Mouse (Mus musculus): ENCODE data around the gene Sap25. TPM values are rescaled to one million over a fixed set of nuclear protein-coding genes. Genes with fewer than 3 reads are reported as not detected.

Sap25 gene
- polyA plus RNA-seq (2016; fragmentation: Nextera tagmentation; extraction: Ambion mirVana), result 8.0 and 9.7 TPM in 2 replicates

DNA sequence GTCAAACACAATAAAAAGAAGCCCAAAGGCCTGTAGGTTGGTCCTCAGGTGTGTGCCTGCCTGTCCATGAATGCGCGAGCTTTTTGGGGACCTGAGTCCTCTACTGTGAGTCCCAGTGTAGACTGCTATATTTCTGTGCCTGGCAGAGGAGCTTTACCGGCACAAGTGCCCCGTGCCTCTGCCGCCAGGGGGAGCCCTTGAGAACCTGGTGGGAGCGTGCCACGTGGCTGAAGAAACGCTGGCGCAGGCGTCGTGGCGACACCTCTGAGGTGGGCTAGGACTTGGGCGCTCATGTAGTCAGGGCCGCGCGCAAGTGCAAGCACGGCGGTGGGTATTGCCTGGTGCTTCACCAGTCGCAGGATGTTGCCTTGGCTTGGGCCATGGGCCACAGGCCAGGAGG lies at the start of gene Sap25:
Sap25 (plus strand) TSS at position 281 of the 400 bp plus-strand sequence.
- no peak within 1 kb of the TSS; the same call in 1 of the 2 replicates for H3K27ac ChIP-seq
- 87% methylated on average over 19 of the region's 19 CpGs for WGBS
- H3K4me2 ChIP-seq, result no peak within 1 kb of the TSS
- H3K9me3 ChIP-seq, result no peaks in the 10 kb centered on the region
- H3K36me3 ChIP-seq, result peaks cover 70% of the 10 kb centered on the region
- H3K4me3 ChIP-seq (replicated peaks), result no peak within 1 kb of the TSS
- ATAC-seq (ENCODE audit: insufficient number of reproducible peaks, insufficient read depth, low FRiP score, low TSS enrichment, low read depth), result no peak
- no peak within 1 kb of the TSS for H3K9ac ChIP-seq (replicated peaks)
- H3K4me1 ChIP-seq (replicated peaks), result peaks cover 20% of the 10 kb centered on the region
- peaks cover 29% of the 10 kb centered on the region for H3K27me3 ChIP-seq

GRCm38 (mm10) chr5:137595921-137596320 lies 45.2 kb upstream of the Sap25 start:
- no peak overlapping the region for H3K27ac ChIP-seq
- WGBS, result 77% methylated on average over 7 of the region's 7 CpGs
- H3K9ac ChIP-seq (replicated peaks), result no peak overlapping the region
- H3K9me3 ChIP-seq, result no peaks in the 10 kb centered on the region
- no peak overlapping the region for H3K4me3 ChIP-seq (replicated peaks)
- peaks cover 17% of the 10 kb centered on the region for H3K36me3 ChIP-seq
- ATAC-seq (ENCODE audit: insufficient number of reproducible peaks, insufficient read depth, low FRiP score, low TSS enrichment, low read depth), result no peak
- H3K4me1 ChIP-seq (replicated peaks), result peaks cover 15% of the 10 kb centered on the region
- H3K27me3 ChIP-seq, result no peaks in the 10 kb centered on the region
- no peak overlapping the region for H3K4me2 ChIP-seq

DNA sequence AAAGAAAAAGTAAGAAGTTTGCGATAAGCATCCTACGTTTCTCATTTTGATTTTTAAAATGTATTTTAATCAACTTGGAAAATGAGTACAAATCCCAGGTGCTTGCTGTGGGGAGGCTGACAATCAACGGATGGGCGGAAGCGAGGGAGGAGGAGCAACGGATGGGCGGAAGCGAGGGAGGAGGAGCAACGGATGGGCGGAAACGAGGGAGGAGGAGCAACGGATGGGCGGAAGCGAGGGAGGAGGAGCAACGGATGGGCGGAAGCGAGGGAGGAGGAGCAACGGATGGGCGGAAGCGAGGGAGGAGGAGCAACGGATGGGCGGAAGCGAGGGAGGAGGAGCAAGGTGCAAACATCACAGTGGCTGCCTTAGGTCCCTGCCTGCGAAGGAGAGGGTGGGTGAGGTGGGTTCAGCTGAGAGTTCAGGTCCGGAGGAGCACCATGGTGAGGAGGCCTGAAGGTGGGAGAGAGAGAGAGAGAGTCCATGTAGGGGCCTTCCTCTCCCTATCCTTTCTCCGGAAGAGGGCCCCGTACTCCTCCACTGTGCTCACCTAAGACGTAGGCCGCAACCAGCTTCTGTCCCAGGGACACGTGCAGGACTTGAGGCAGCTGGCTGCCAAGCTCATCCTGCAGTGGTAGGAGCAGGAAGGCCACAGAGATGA lies 44.4 kb upstream of the Sap25 start:
- no peak overlapping the region for H3K9ac ChIP-seq (replicated peaks)
- H3K4me1 ChIP-seq (replicated peaks), result peaks cover 15% of the 10 kb centered on the region
- no peak for ATAC-seq (ENCODE audit: insufficient number of reproducible peaks, insufficient read depth, low FRiP score, low TSS enrichment, low read depth)
- H3K4me3 ChIP-seq (replicated peaks), result 0 out of 2 replicates have a peak overlapping the region, but pooled peaks have one; percentile 1
- H3K27me3 ChIP-seq, result no peaks in the 10 kb centered on the region
- H3K27ac ChIP-seq, result no peak overlapping the region
- peak overlapping the region; percentile 21; the same call in 1 of the 2 replicates for H3K4me2 ChIP-seq
- 28% methylated on average over 26 of the region's 30 CpGs for WGBS
- no peaks in the 10 kb centered on the region for H3K9me3 ChIP-seq
- peaks cover 17% of the 10 kb centered on the region for H3K36me3 ChIP-seq

GRCm38 (mm10) chr5:137597625-137598024 lies 43.5 kb upstream of the Sap25 start:
- Histone ChIP-seq H3K4me1 (replicated peaks) (peaks cover 24% of the 10 kb centered on the region), H3K4me2 (no peak overlapping the region), H3K9ac (replicated peaks) (no peak overlapping the region), H3K27me3 (no peaks in the 10 kb centered on the region), H3K4me3 (replicated peaks) (no peak overlapping the region), H3K36me3 (peaks cover 17% of the 10 kb centered on the region), H3K27ac (no peak overlapping the region), H3K9me3 (no peaks in the 10 kb centered on the region)
- no peak for ATAC-seq (ENCODE audit: insufficient number of reproducible peaks, insufficient read depth, low FRiP score, low TSS enrichment, low read depth)
- WGBS, result 96% methylated on average over 6 of the region's 6 CpGs

DNA sequence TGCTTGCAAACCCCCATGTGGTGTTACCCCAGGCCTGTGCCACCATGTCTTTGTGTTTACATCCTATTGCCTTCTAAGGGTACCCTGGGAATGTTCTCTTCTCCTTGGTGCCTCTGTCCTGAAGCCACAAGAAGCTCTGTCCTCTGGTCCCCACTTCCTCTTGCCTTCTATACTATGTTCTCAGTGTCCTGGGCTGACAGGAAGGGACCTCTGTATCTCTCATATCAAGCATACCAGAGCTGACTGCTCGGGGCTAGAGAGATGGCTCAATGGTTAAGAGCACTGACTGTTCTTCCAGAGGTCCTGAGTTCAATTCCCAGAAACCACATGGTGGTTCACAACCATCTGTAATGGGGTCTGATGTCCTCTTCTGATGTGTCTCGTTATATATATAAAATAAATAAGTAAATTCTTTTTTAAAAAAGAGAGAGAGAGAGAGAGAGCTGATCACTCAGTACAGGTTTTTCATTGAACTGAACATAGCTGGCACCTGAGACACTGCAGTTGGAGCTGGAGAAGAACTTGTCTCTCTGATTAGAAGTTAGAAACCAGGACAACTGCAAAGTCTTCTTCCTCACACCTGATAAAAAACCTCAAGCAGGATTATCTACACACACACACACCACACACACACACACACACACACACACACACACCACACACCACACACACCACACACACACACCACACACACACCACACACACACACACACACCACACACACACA lies 42.9 kb upstream of the Sap25 start:
- H3K9me3 ChIP-seq, result no peaks in the 10 kb centered on the region
- no peak overlapping the region for H3K4me2 ChIP-seq
- no peak overlapping the region for H3K4me3 ChIP-seq (replicated peaks)
- no peaks in the 10 kb centered on the region for H3K27me3 ChIP-seq
- no peak overlapping the region for H3K27ac ChIP-seq
- H3K4me1 ChIP-seq (replicated peaks), result peaks cover 30% of the 10 kb centered on the region
- peaks cover 17% of the 10 kb centered on the region for H3K36me3 ChIP-seq
- H3K9ac ChIP-seq (replicated peaks), result no peak overlapping the region
- ATAC-seq (ENCODE audit: insufficient number of reproducible peaks, insufficient read depth, low FRiP score, low TSS enrichment, low read depth), result no peak
- 86% methylated on average over 2 of the region's 2 CpGs for WGBS

DNA sequence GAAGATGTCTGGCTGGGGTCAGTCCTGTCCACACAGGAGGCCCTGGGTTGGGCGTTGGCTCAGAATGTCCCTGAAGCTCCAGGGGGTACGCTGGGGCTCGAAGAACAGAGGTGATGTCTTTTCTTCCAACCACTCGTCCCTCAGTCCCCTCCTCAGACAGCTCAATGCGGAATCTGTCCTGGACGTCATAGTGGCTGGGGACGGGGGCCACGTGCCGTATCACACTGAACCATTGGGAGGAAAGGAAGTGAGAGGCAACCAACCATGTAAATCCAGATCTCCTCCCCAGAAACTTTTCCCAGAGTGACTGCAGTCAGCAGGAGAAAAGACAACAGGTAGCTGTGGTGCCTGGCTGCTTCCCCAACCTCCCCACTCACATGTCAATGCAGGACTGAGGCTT lies 41.5 kb upstream of the Sap25 start:
- Histone ChIP-seq H3K4me3 (replicated peaks) (peak overlapping the region; percentile 72), H3K27ac (peak overlapping the region; percentile 17; the same call in 1 of the 2 replicates), H3K9ac (replicated peaks) (peak overlapping the region; percentile 83), H3K36me3 (peaks cover 28% of the 10 kb centered on the region), H3K4me2 (peak overlapping the region; percentile 94), H3K9me3 (no peaks in the 10 kb centered on the region), H3K4me1 (replicated peaks) (peaks cover 36% of the 10 kb centered on the region), H3K27me3 (no peaks in the 10 kb centered on the region)
- ATAC-seq (ENCODE audit: insufficient number of reproducible peaks, insufficient read depth, low FRiP score, low TSS enrichment, low read depth), result no peak
- 78% methylated on average over 9 of the region's 9 CpGs for WGBS

GRCm38 (mm10) chr5:137600281-137600618 lies 40.9 kb upstream of the Sap25 start:
- ATAC-seq (ENCODE audit: insufficient number of reproducible peaks, insufficient read depth, low FRiP score, low TSS enrichment, low read depth), result peak; percentile 61

GRCm38 (mm10) chr5:137600619-137601364 lies 40.3 kb upstream of the Sap25 start, which contains the start of gene Mospd3:
Gene Mospd3 (minus strand): TSS chr5:137601058.
- WGBS, result under 1% methylated on average over 41 of the region's 41 CpGs
- Histone ChIP-seq H3K4me3 (replicated peaks) (peak within 1 kb of the TSS; percentile 72), H3K4me1 (replicated peaks) (peaks cover 36% of the 10 kb centered on the region)

More at GRCm38 (mm10) chr5:137600281-137600618, 40.9 kb upstream of the Sap25 start:
- Histone ChIP-seq H3K9ac (replicated peaks) (peak overlapping the region; percentile 83), H3K27me3 (no peaks in the 10 kb centered on the region), H3K4me2 (peak overlapping the region; percentile 94), H3K27ac (peak overlapping the region; percentile 17), H3K36me3 (peaks cover 35% of the 10 kb centered on the region), H3K9me3 (no peaks in the 10 kb centered on the region), H3K4me3 (replicated peaks) (peak overlapping the region; percentile 72), H3K4me1 (replicated peaks) (peaks cover 36% of the 10 kb centered on the region)
- 2% methylated on average over 19 of the region's 19 CpGs for WGBS

DNA sequence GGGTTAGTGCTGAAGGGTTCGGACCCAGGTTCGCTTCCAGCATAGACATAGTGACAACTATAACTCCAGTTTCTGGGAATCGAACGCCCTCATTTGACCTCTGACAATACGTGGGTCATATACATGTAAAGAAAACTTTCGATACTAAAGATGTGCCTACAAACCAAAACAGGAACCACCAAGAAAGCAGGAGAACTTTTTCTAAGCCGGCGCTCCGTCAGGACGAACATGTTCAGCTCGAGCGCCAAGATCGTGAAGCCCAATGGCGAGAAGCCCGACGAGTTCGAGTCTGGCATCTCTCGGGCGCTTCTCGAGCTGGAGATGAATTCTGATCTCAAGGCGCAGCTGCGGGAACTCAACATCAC lies 39.8 kb upstream of the Sap25 start:
- Histone ChIP-seq H3K4me3 (replicated peaks) (peak overlapping the region; percentile 72), H3K4me1 (replicated peaks) (peaks cover 36% of the 10 kb centered on the region), H3K27me3 (no peaks in the 10 kb centered on the region), H3K9me3 (no peaks in the 10 kb centered on the region), H3K9ac (replicated peaks) (peak overlapping the region; percentile 60), H3K36me3 (peaks cover 46% of the 10 kb centered on the region), H3K27ac (peak overlapping the region; percentile 84; the same call in 1 of the 2 replicates), H3K4me2 (peak overlapping the region; percentile 94)
- WGBS, result under 1% methylated on average over 22 of the region's 22 CpGs
- no peak for ATAC-seq (ENCODE audit: insufficient number of reproducible peaks, insufficient read depth, low FRiP score, low TSS enrichment, low read depth)

More at GRCm38 (mm10) chr5:137600619-137601364, 40.3 kb upstream of the Sap25 start, which contains the start of gene Mospd3:
- Histone ChIP-seq H3K4me2 (peak within 1 kb of the TSS; percentile 94), H3K9me3 (no peaks in the 10 kb centered on the region), H3K27ac (peak within 1 kb of the TSS; percentile 84), H3K9ac (replicated peaks) (peak within 1 kb of the TSS; percentile 83), H3K27me3 (no peaks in the 10 kb centered on the region), H3K36me3 (peaks cover 40% of the 10 kb centered on the region)
- peak; percentile 91 for ATAC-seq (ENCODE audit: insufficient number of reproducible peaks, insufficient read depth, low FRiP score, low TSS enrichment, low read depth)

DNA sequence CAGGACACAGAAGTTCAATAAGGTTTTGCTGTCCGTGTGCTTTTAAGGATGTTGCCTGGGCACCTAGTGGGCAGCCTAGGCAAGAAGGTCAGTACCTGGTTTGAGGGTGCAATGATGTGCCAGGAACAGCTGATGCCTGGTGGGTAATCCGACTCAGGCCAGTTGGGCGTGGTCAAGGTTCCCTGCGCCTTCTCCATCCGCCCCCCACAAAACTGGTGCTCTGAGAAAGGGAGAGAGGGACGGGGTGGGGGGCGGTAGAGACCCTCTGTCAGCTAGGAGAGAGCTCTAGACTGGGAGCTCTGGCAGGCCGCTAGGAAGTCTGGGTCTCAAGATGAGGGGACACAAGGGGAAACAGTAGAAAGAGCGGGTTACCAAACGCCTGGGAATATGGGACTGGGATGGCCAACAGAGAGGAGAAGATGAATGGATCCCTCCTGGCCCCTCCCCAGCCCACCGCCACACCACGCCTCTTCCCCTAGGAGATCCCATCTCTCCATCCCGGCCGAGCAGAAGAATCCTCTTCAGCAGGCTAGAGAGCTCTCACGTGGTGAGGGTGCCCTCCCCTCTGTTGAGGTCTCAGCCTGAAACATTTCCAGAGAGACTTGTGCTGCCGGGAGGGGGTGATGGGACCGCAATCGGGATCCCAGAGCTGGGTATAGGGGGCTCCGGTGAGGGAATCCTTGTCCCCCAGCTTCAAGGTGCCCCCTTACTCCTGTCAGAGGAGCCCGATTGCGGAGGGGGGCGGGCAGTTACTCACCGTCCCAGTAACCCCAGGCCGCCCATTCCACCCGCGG lies 33.1 kb upstream of the Sap25 start:
- ATAC-seq (ENCODE audit: insufficient number of reproducible peaks, insufficient read depth, low FRiP score, low TSS enrichment, low read depth), result no peak
- Histone ChIP-seq H3K4me3 (replicated peaks) (peak overlapping the region; percentile 43), H3K4me2 (peak overlapping the region; percentile 72), H3K9ac (replicated peaks) (peak overlapping the region; percentile 51), H3K4me1 (replicated peaks) (peaks cover 64% of the 10 kb centered on the region), H3K27me3 (no peaks in the 10 kb centered on the region), H3K9me3 (no peaks in the 10 kb centered on the region), H3K27ac (0 out of 2 replicates have a peak overlapping the region, but pooled peaks have one; percentile 99), H3K36me3 (peaks cover 47% of the 10 kb centered on the region)
- 20% methylated on average over 26 of the region's 26 CpGs for WGBS
